Mouse (Mus musculus) gastrocnemius, postnatal 10 days (tissue): ENCODE results near the gene Bcl11a. TPM values are rescaled to one million over a fixed set of nuclear protein-coding genes. Genes with fewer than 3 reads are reported as not detected.
"Not testable (repeated sequence)": the region's sequence is repeated elsewhere in the genome, so short reads cannot be mapped to it uniquely, and the experiment has no call there.

Experiments used
- DNase-seq: peaks from one replicate; pipeline ENCODE4 v3.0.0; 2021; ENCODE audit warnings: mixed read lengths
- total RNA-seq, 2 experiments: library from RNA; stranded (reverse); gene quantifications; 2 replicates each; pipeline ENCODE4 v1.2.3; 2021

Bcl11a gene
- total RNA-seq, 2 experiments from 2014 or later, result 0.54 to 0.97 TPM

GRCm38 (mm10) chr11:24099215-24099614, 21.4 kb downstream of the Bcl11a start:
- DNase-seq, result no peak

- no peak for DNase-seq
Measured at GRCm38 (mm10) chr11:24099886-24100293, 22.0 kb downstream of the Bcl11a start.

GRCm38 (mm10) chr11:24100449-24101070, 22.7 kb downstream of the Bcl11a start:
- no peak for DNase-seq

- DNase-seq, result no peak
Measured at GRCm38 (mm10) chr11:24101625-24102024, 23.8 kb downstream of the Bcl11a start.

- DNase-seq, result no peak
Measured at GRCm38 (mm10) chr11:24102372-24102771, 24.5 kb downstream of the Bcl11a start.

- DNase-seq, result no peak
Measured at GRCm38 (mm10) chr11:24103128-24103742, 25.4 kb downstream of the Bcl11a start.

- no peak for DNase-seq
Measured at GRCm38 (mm10) chr11:24107414-24107813, 29.6 kb downstream of the Bcl11a start.

- no peak for DNase-seq
Measured at GRCm38 (mm10) chr11:24108974-24109373, 31.1 kb downstream of the Bcl11a start.

GRCm38 (mm10) chr11:24109388-24109787, 31.5 kb downstream of the Bcl11a start:
- no peak for DNase-seq

GRCm38 (mm10) chr11:24110113-24110512, 32.3 kb downstream of the Bcl11a start:
- DNase-seq, result no peak

GRCm38 (mm10) chr11:24111720-24112119, 33.9 kb downstream of the Bcl11a start:
- no peak for DNase-seq

- DNase-seq, result no peak
Measured at GRCm38 (mm10) chr11:24115017-24115752, 37.3 kb downstream of the Bcl11a start.

GRCm38 (mm10) chr11:24116041-24116440, 38.2 kb downstream of the Bcl11a start:
- DNase-seq, result no peak

- DNase-seq, result no peak
Measured at GRCm38 (mm10) chr11:24116582-24117318, 38.9 kb downstream of the Bcl11a start.

GRCm38 (mm10) chr11:24121136-24121535, 43.3 kb downstream of the Bcl11a start:
- no peak for DNase-seq

- DNase-seq, result no peak
Measured at GRCm38 (mm10) chr11:24122899-24123298, 45.0 kb downstream of the Bcl11a start.

GRCm38 (mm10) chr11:24123991-24124390, 46.1 kb downstream of the Bcl11a start:
- no peak for DNase-seq

GRCm38 (mm10) chr11:24125098-24125497, 47.2 kb downstream of the Bcl11a start:
- no peak for DNase-seq

GRCm38 (mm10) chr11:24128001-24128400, 50.1 kb downstream of the Bcl11a start:
- DNase-seq, result no peak

- DNase-seq, result not testable (repeated sequence)
Measured at GRCm38 (mm10) chr11:24128880-24129279, 51.0 kb downstream of the Bcl11a start.

GRCm38 (mm10) chr11:24129358-24130185, 51.7 kb downstream of the Bcl11a start:
- DNase-seq, result no peak
